In the genomic region with DNA sequence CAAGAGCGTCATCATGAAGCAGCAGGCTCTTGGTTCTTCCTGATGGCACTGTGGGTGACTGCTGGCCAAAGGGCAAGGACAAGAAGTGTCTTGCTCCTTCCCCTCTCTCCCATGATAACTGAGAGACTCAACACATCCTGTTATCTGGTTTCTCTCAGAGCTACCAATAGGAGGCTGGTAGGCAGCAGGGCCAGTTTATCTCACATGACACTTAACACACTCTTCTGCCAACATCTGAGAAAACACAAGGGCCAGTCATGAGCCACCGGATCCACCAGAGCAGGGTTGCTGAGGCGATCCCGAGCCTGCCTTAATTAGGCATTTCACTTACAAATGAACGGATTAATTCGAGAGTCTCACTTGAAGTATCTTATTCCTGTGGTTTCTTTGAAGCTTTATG, we compare ENCODE assay signal across 12 mouse cellular contexts. TPM values are rescaled to one million over a fixed set of nuclear protein-coding genes. Genes with fewer than 3 reads are reported as not detected.
DNase-seq lines count a peak whose midpoint lies in the region; ATAC-seq lines count a peak whose summit lies in the region.
"Had no signal": no experiment of that assay in that cellular context is flagged by ENCODE, and none has a peak within 500 bp of the region (broad histone marks: within the 10 kb centered on the region; RNA-seq: fewer than 3 reads in every experiment).

No protein-coding gene starts in this region.

- H3K9me3 ChIP-seq in heart, embryonic 12.5 days (replicated peaks) = peaks cover 5% of the 10 kb centered on the region; the same call in 1 of the 2 replicates
- no peaks in the 10 kb centered on the region for H3K9me3 ChIP-seq in liver, embryonic 11.5 days (ENCODE audit: control insufficient read depth, low read length)

- 0 out of 2 replicates have a peak overlapping the region, but pooled peaks have one; percentile 2 for H3K4me2 ChIP-seq in heart, embryonic 12.5 days
- H3K4me2 ChIP-seq in liver, embryonic 11.5 days = no peak overlapping the region

- H3K4me3 ChIP-seq in heart, embryonic 12.5 days = no peak overlapping the region
- H3K4me3 ChIP-seq in liver, embryonic 11.5 days (ENCODE audit: low read depth, low read length) = no peak overlapping the region

- H3K27me3 ChIP-seq in heart, embryonic 12.5 days (replicated peaks) = no peaks in the 10 kb centered on the region
- no peaks in the 10 kb centered on the region for H3K27me3 ChIP-seq in liver, embryonic 11.5 days (replicated peaks; ENCODE audit: control insufficient read depth, insufficient read depth, low read length)

- WGBS in heart, embryonic 12.5 days = 10% methylated on average over 6 of the region's 6 CpGs
- WGBS in liver, embryonic 11.5 days = 23% methylated on average over 6 of the region's 6 CpGs

- DNase-seq in heart, postnatal 36 days = no peak
- DNase-seq in spleen, postnatal 36 days (ENCODE audit: low spot score in 2 of 2) = peak; percentile 8 to 11
- no peak for DNase-seq in spleen, postnatal 14 days (ENCODE audit: low spot score in 2 of 2)
- peak; percentile 41 for DNase-seq in liver, embryonic 11.5 days (ENCODE audit: low spot score)
- no peak for DNase-seq in left cerebral cortex, postnatal 14 days (ENCODE audit: low spot score in 2 of 2)
- DNase-seq in lung, postnatal 14 days = no peak
- DNase-seq in urinary bladder, adult 2 months (ENCODE audit: low spot score) = no peak
- DNase-seq: adrenal gland, postnatal 36 days; cerebellum, adult 2 months; kidney, postnatal 14 days; thymus, postnatal 14 days had no signal

- no peak overlapping the region for H3K9ac ChIP-seq in heart, embryonic 12.5 days
- no peak overlapping the region for H3K9ac ChIP-seq in liver, embryonic 11.5 days (ENCODE audit: low read depth, low read length)

- intact Hi-C loops in heart, postnatal 36 days (cut with DNase I) = no loop called here
- intact Hi-C loops in left cerebral cortex, postnatal 14 days (cut with DNase I) = loop anchor here (10.0 kb wide), 1 partner anchor 147 kb away; no protein-coding TSS in a partner anchor

- no peak overlapping the region for H3K27ac ChIP-seq in heart, embryonic 12.5 days (ENCODE audit: poor library complexity, severe bottlenecking)
- no peak overlapping the region; the same call in 1 of the 2 replicates for H3K27ac ChIP-seq in liver, embryonic 11.5 days (ENCODE audit: low read depth, low read length)

- ATAC-seq in heart, embryonic 12.5 days (ENCODE audit: insufficient number of reproducible peaks, low FRiP score) = no peak
- ATAC-seq in liver, embryonic 11.5 days (replicated peaks; ENCODE audit: low FRiP score) = peak; percentile 94

- peaks cover 2% of the 10 kb centered on the region; the same call in 1 of the 2 replicates for H3K36me3 ChIP-seq in heart, embryonic 12.5 days
- H3K36me3 ChIP-seq in liver, embryonic 11.5 days (ENCODE audit: control insufficient read depth, insufficient read depth, low read length) = no peaks in the 10 kb centered on the region

- H3K4me1 ChIP-seq in heart, embryonic 12.5 days (replicated peaks) = peaks cover 47% of the 10 kb centered on the region
- H3K4me1 ChIP-seq in liver, embryonic 11.5 days (replicated peaks; ENCODE audit: control insufficient read depth, insufficient read depth, low read length) = peaks cover 14% of the 10 kb centered on the region

RNA-seq across cellular contexts. Expression of a gene that starts 49.5 kb away (rescaled TPM):
- 31.2 and 37.7 TPM in 2 replicates for polyA plus RNA-seq in heart, embryonic 12.5 days (2016; fragmentation: Nextera tagmentation; extraction: Ambion mirVana)
- total RNA-seq in heart, postnatal 36 days (2021) = 10 to 100 TPM in 1 of 2 experiments, 1 to 10 TPM in 1; 8.7 to 13.6 TPM
- polyA plus RNA-seq in liver, embryonic 11.5 days (2014; fragmentation: Nextera tagmentation; extraction: Ambion mirVana) = 23.7 and 32.7 TPM in 2 replicates
- 100 to 1,000 TPM; 346 to 354 TPM for total RNA-seq in left cerebral cortex, postnatal 14 days (2021)
- 6.5 and 12.6 TPM in 2 replicates for polyA plus RNA-seq in urinary bladder, adult 2 months (2012; rRNA removed)

Comparison
In these comparisons a context has a peak if more than half of its experiments do, and no peak if none do; other contexts are left out.
1. DNase-seq: peak in spleen, postnatal 36 days (2 of 2) and liver, embryonic 11.5 days (single experiment); none in heart, postnatal 36 days (0 of 2), spleen, postnatal 14 days (0 of 2), left cerebral cortex, postnatal 14 days (0 of 2), lung, postnatal 14 days (single experiment) and urinary bladder, adult 2 months (single experiment).